Mouse (Mus musculus) hindlimb bud, embryonic 11.5 days (tissue): ENCODE measurements around the gene Cald1.

ENCODE experiments used
- DNase-seq: peaks from one replicate; pipeline ENCODE4 v3.0.0-alpha.2; 2012; ENCODE audit warnings: low read depth, low spot score; ENCODE audit errors: extremely low spot score

Gene Cald1

GRCm38 (mm10) chr6:34716206-34716887 lies 118.0 kb downstream of the Cald1 start:
- DNase-seq: no peak

- DNase-seq: no peak
These were observed 118.8 kb downstream of the Cald1 start for GRCm38 (mm10) chr6:34716888-34717635.

GRCm38 (mm10) chr6:34717651-34718050 lies 119.4 kb downstream of the Cald1 start:
- no peak for DNase-seq

GRCm38 (mm10) chr6:34719141-34719680 lies 120.9 kb downstream of the Cald1 start:
- no peak for DNase-seq

GRCm38 (mm10) chr6:34720447-34720846 lies 122.1 kb downstream of the Cald1 start:
- no peak for DNase-seq

GRCm38 (mm10) chr6:34721740-34722139 lies 123.4 kb downstream of the Cald1 start:
- no peak for DNase-seq

GRCm38 (mm10) chr6:34722660-34723059 lies 124.4 kb downstream of the Cald1 start:
- DNase-seq: no peak

- no peak for DNase-seq
These were observed 125.1 kb downstream of the Cald1 start for GRCm38 (mm10) chr6:34723250-34723904.

GRCm38 (mm10) chr6:34725660-34726059 lies 127.4 kb downstream of the Cald1 start:
- no peak for DNase-seq

- DNase-seq: no peak
These were observed 127.8 kb downstream of the Cald1 start for GRCm38 (mm10) chr6:34726104-34726503.

- DNase-seq: no peak
These were observed 129.2 kb downstream of the Cald1 start for GRCm38 (mm10) chr6:34727316-34727983.

- no peak for DNase-seq
These were observed 131.3 kb downstream of the Cald1 start for GRCm38 (mm10) chr6:34729449-34730151.

- no peak for DNase-seq
These were observed 132.7 kb downstream of the Cald1 start for GRCm38 (mm10) chr6:34731007-34731406.

- DNase-seq: no peak
These were observed 133.2 kb downstream of the Cald1 start for GRCm38 (mm10) chr6:34731529-34731928.

GRCm38 (mm10) chr6:34734940-34735695 lies 136.8 kb downstream of the Cald1 start:
- no peak for DNase-seq

GRCm38 (mm10) chr6:34736934-34737333 lies 138.6 kb downstream of the Cald1 start:
- DNase-seq: no peak

GRCm38 (mm10) chr6:34743946-34744345 lies 145.6 kb downstream of the Cald1 start:
- DNase-seq: no peak

GRCm38 (mm10) chr6:34747846-34748245 lies 149.5 kb downstream of the Cald1 start:
- DNase-seq: no peak

GRCm38 (mm10) chr6:34748566-34748965 lies 150.3 kb downstream of the Cald1 start:
- DNase-seq: no peak

- DNase-seq: no peak
These were observed 151.2 kb downstream of the Cald1 start for GRCm38 (mm10) chr6:34749526-34749925.
